Mouse (Mus musculus) heart, postnatal 0 days (tissue): ENCODE results near the gene Gm13285. TPM values are rescaled to one million over a fixed set of nuclear protein-coding genes. Genes with fewer than 3 reads are reported as not detected.
"Not testable (repeated sequence)": the region's sequence is repeated elsewhere in the genome, so short reads cannot be mapped to it uniquely, and the experiment has no call there.

Experiments used
- ATAC-seq: fragments of 200-750 bp; cut with Nextera tagmentation; 2 replicates; pipeline ENCODE4 v1.8.0; 2017; ENCODE audit warnings: low read depth, moderate number of reproducible peaks, moderate library complexity; ENCODE audit not compliant: insufficient read depth
- DNase-seq: peaks from one replicate; pipeline ENCODE4 v3.0.0-alpha.2; 2016; ENCODE audit warnings: low spot score
- H3K27ac ChIP-seq: fragments of 300-500 bp; sonication (generic); 2 replicates; pipeline ENCODE4 v1.5.1; 2014; ENCODE audit warnings: low read depth, mild to moderate bottlenecking
- H3K27me3 ChIP-seq: fragments of 300-500 bp; sonication (generic); 2 replicates; pipeline ENCODE4 v1.6.1; 2014; ENCODE audit warnings: low read length, mixed read lengths; ENCODE audit not compliant: control insufficient read depth, insufficient read depth
- H3K36me3 ChIP-seq: fragments of 300-500 bp; sonication (generic); replicated peaks from 2 replicates; pipeline ENCODE4 v1.6.1; 2014; ENCODE audit warnings: low read length, mixed read lengths; ENCODE audit not compliant: control insufficient read depth, insufficient read depth
- H3K4me1 ChIP-seq: fragments of 300-500 bp; sonication (generic); 2 replicates; pipeline ENCODE4 v1.6.1; 2014; ENCODE audit warnings: antibody characterized with exemption; ENCODE audit not compliant: control insufficient read depth, insufficient read depth
- H3K4me2 ChIP-seq: fragments of 300-500 bp; sonication (generic); 2 replicates; pipeline ENCODE4 v1.6.1; 2014; ENCODE audit warnings: low read depth, mild to moderate bottlenecking, low read length, moderate library complexity
- H3K4me3 ChIP-seq: fragments of 300-500 bp; sonication (generic); 2 replicates; pipeline ENCODE4 v1.5.1; 2014; ENCODE audit warnings: low read depth, low read length
- H3K9ac ChIP-seq: fragments of 300-500 bp; sonication (generic); replicated peaks from 2 replicates; pipeline ENCODE4 v1.6.1; 2014; ENCODE audit warnings: low read depth, low read length, mixed read lengths
- H3K9me3 ChIP-seq: fragments of 300-500 bp; sonication (generic); replicated peaks from 2 replicates; pipeline ENCODE4 v1.6.1; 2016; ENCODE audit warnings: low read length; ENCODE audit not compliant: control insufficient read depth
- CTCF ChIP-seq: IDR thresholded peaks from 2 replicates; pipeline ENCODE4 v1.5.1; 2016; ENCODE audit warnings: antibody characterized with exemption, control low read depth, low read depth
- EP300 ChIP-seq: IDR thresholded peaks from 2 replicates; pipeline ENCODE4 v1.6.1; 2016; ENCODE audit warnings: antibody characterized with exemption, low read depth
- WGBS: fragments of 180-500 bp; shearing (Covaris S2); extraction: QIAGEN DNeasy Blood & Tissue Kit; methylation state at CpG from one replicate; pipeline ENCODE4 v1.1.7; 2014; 5-methylcytosine and 5-hydroxymethylcytosine counted together
- polyA plus RNA-seq: library from polyadenylated mRNA; unstranded; fragments of >200 nt; fragmentation: Nextera tagmentation; extraction: Ambion mirVana; gene quantifications from 2 replicates; pipeline ENCODE4 v1.2.1, GENCODE M21; 2015
- total RNA-seq: library from RNA; depleted of rRNA; stranded (reverse); fragments of >200 nt; gene quantifications from 2 replicates; pipeline ENCODE4 v1.2.3, GENCODE M21; 2014; ENCODE audit warnings: low replicate concordance

Gm13285 gene
- total and polyA plus RNA-seq, 2 experiments from 2014 or later = 0.50 to 0.85 TPM

GRCm38 (mm10) chr4:88805231-88805630 lies 5.8 kb downstream of the Gm13285 start, which contains the start of gene Gm13288:
Gene Gm13288, plus strand, starts transcription at chr4:88805531.
- not testable (repeated sequence) for H3K9me3 ChIP-seq, H3K27me3 ChIP-seq, ATAC-seq, H3K9ac ChIP-seq, H3K4me1 ChIP-seq, DNase-seq, H3K36me3 ChIP-seq, H3K27ac ChIP-seq, H3K4me2 ChIP-seq
- no CpG with 5 or more reads among the region's 8 CpGs for WGBS
- 0 out of 2 replicates have a peak within 1 kb of the TSS, but pooled peaks have one; percentile 24 for H3K4me3 ChIP-seq

GRCm38 (mm10) chr4:88805761-88806160 lies 6.3 kb downstream of the Gm13285 start:
- DNase-seq, H3K4me2 ChIP-seq: not testable (repeated sequence)
- peak; percentile 32 for TF ChIP-seq CTCF

GRCm38 (mm10) chr4:88815928-88816327 lies 16.5 kb downstream of the Gm13285 start, which contains the start of gene Ifna7:
Gene Ifna7, plus strand, starts transcription at chr4:88816228.
- no peak for ATAC-seq
- no peak for DNase-seq
- Histone ChIP-seq H3K36me3 (no peaks in the 10 kb centered on the region), H3K27me3 (no peaks in the 10 kb centered on the region), H3K4me1 (no peaks in the 10 kb centered on the region), H3K4me2 (no peak within 1 kb of the TSS), H3K9me3 (no peaks in the 10 kb centered on the region), H3K9ac (no peak within 1 kb of the TSS), H3K27ac (no peak within 1 kb of the TSS), H3K4me3 (no peak within 1 kb of the TSS)
- TF ChIP-seq CTCF (no peak), EP300 (no peak)
- WGBS = 52% methylated on average over 3 of the region's 3 CpGs

More at GRCm38 (mm10) chr4:88805761-88806160, 6.3 kb downstream of the Gm13285 start:
- H3K4me1 ChIP-seq, H3K36me3 ChIP-seq, H3K9me3 ChIP-seq, ATAC-seq, H3K27ac ChIP-seq, H3K9ac ChIP-seq, H3K27me3 ChIP-seq: not testable (repeated sequence)
- WGBS = 0% methylated on average over 4 of the region's 34 CpGs
- 0 out of 2 replicates have a peak overlapping the region, but pooled peaks have one; percentile 24 for H3K4me3 ChIP-seq

DNA sequence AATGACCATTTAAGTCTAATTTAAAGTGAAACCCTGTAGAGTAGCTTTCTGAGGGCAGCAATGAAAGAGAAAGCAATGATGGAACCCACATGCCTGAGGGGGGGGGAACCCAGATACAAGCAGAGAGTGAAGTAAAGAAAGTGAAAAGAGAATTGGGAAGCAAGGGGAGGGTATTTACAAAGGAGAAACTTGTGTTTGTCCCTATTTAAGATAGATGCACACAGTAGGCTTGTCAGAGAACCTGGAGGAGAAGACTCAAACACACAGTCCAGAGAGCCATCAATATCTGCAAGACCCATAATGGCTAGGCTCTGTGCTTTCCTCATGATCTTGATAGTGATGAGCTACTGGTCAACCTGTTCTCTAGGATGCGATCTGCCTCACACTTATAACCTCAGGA lies 20.2 kb downstream of the Gm13285 start, which contains the start of gene Ifna11:
Ifna11 (plus strand) TSS at position 301 of the 400 bp plus-strand sequence.
- no peaks in the 10 kb centered on the region for H3K36me3 ChIP-seq
- H3K27ac ChIP-seq = no peak within 1 kb of the TSS
- no peaks in the 10 kb centered on the region for H3K9me3 ChIP-seq
- no peaks in the 10 kb centered on the region for H3K4me1 ChIP-seq
- TF ChIP-seq CTCF = no peak
- no peak for TF ChIP-seq EP300
- H3K4me2 ChIP-seq = no peak within 1 kb of the TSS
- no peak within 1 kb of the TSS for H3K4me3 ChIP-seq
- WGBS = 57% methylated on average over 1 of the region's 1 CpGs
- H3K27me3 ChIP-seq = no peaks in the 10 kb centered on the region
- DNase-seq (no peak), ATAC-seq (no peak)
- H3K9ac ChIP-seq = no peak within 1 kb of the TSS

DNA sequence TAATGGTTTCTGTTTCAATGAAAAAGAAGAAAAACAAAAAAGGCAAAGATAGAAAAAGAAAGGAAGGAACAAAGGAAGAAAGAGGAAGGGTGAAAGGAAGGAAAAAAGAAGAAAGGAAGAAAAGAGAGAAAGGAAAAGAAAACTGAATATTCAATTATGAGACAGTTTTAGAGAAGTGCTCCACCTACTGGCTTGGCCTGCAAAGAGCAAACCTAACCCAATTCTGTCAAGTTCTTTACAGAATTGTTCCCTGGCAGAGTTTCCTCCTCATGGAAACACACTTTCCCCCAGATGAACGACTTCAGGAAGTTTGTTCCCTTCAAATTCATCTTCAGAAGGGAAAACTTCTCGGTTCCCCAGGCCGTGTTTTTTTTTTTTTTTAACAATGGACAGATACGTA lies 23.5 kb downstream of the Gm13285 start:
- Histone ChIP-seq H3K4me3 (no peak overlapping the region), H3K9me3 (no peaks in the 10 kb centered on the region), H3K36me3 (no peaks in the 10 kb centered on the region), H3K4me2 (no peak overlapping the region), H3K27me3 (no peaks in the 10 kb centered on the region), H3K4me1 (no peaks in the 10 kb centered on the region), H3K9ac (no peak overlapping the region), H3K27ac (no peak overlapping the region)
- DNase-seq (no peak), ATAC-seq (no peak)
- TF ChIP-seq CTCF (peak; percentile 42), EP300 (no peak)
- WGBS = 25% methylated on average over 4 of the region's 4 CpGs

DNA sequence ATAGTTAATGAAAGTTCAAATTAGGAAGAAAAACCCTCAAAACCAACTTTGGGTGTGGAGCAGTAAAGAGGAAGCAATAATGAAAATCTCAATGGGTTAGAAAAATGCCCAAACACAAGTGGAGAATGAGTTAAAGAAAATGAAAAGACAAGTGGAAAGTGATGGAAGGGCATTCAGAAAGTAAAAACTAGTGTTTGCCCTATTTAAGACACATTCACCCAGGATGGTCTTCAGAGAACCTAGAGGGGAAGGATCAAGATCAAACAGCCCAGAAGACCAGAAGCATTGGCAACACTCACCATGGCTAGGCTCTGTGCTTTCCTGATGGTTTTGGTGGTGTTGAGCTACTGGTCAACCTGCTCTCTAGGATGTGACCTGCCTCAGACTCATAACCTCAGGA lies 27.7 kb downstream of the Gm13285 start, which contains the start of gene Ifna6:
Ifna6 (plus strand) TSS at position 301 of the 400 bp plus-strand sequence.
- not testable (repeated sequence) for ATAC-seq, H3K4me3 ChIP-seq, DNase-seq, H3K4me1 ChIP-seq, H3K36me3 ChIP-seq, H3K9me3 ChIP-seq, H3K4me2 ChIP-seq, H3K27me3 ChIP-seq, H3K9ac ChIP-seq, H3K27ac ChIP-seq
